8 mouse cellular contexts compared by ENCODE assay signal in the genomic region with DNA sequence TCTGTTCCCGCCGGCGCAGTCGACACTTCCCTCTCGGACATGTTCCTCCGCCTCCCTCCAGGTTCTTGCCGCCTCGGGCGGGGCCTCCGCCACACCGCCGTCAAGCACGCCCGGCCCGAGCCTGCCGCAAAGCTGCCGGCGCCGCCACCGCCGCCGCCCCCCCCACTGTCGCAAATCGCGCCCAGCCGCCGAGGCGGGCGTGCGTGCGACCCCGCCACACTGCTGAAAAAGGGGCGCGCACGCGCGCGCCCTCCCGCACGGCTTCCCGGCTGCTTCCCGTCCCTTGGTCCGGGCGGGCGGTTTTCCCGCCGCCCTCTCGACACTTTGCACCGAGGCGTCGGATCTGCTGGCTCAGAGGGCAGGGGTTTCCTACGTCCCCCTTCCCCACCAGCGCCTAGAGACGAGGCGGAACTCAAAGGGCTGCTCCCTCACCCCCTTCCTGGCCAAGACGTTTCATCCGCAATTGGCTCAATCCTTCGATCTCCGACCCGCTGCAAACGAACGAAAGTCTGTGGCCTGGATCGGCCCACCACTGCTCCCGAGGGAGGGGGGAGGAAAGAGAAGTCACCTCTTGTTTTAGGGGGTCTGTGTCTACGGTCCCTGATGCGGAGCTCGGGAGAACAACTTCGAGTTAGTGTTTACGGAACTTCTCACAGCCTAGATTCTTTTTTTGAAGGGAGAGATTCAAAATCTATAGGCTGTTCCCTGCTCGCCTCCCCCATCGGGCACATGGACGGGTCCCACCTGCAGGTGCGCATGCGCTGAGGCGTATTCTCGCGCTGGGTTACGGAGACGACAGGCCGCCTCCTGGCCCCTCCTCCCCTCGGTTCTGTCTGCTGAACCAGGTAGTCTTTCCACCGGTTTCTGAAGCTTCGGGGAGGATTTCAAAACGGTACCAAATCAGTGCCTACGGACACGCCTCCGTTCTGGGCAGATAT. TPM values are rescaled to one million over a fixed set of nuclear protein-coding genes. Genes with fewer than 3 reads are reported as not detected.
A peak's percentile ranks its signal among the peaks of the same experiment; 100 is the strongest.
DNase-seq lines count a peak whose midpoint lies in the region; ATAC-seq and TF ChIP-seq lines count a peak whose summit lies in the region.

Gene Eed (minus strand): TSS at position 499 of the 938 bp plus-strand sequence.

- peak within 1 kb of the TSS; percentile 100 for H3K27ac ChIP-seq in embryonic facial prominence, embryonic 13.5 days
- peak within 1 kb of the TSS; percentile 98 for H3K27ac ChIP-seq in heart, adult 2 months
- peak within 1 kb of the TSS; percentile 99 for H3K27ac ChIP-seq in limb, embryonic 13.5 days
- peak within 1 kb of the TSS; percentile 99 for H3K27ac ChIP-seq in midbrain, embryonic 16.5 days (ENCODE audit: low read length)

- TF ChIP-seq POLR2A in heart, adult 2 months (IDR thresholded peaks at IDR 0.05; ENCODE audit: insufficient read depth, low read depth, low read length): peak; percentile 72

- H3K79me2 ChIP-seq in heart, adult 2 months (replicated peaks; ENCODE audit: control insufficient read depth, insufficient read depth, low read length): no peaks in the 10 kb centered on the region

- peak within 1 kb of the TSS; percentile 65 for H3K4me2 ChIP-seq in embryonic facial prominence, embryonic 13.5 days
- peak within 1 kb of the TSS; percentile 70 for H3K4me2 ChIP-seq in limb, embryonic 13.5 days (replicated peaks)
- H3K4me2 ChIP-seq in midbrain, embryonic 16.5 days (ENCODE audit: low read length): peak within 1 kb of the TSS; percentile 88

- H3K27me3 ChIP-seq in embryonic facial prominence, embryonic 13.5 days: no peaks in the 10 kb centered on the region
- no peaks in the 10 kb centered on the region for H3K27me3 ChIP-seq in heart, adult 2 months (ENCODE audit: control insufficient read depth, insufficient read depth, low read length)
- H3K27me3 ChIP-seq in limb, embryonic 13.5 days: no peaks in the 10 kb centered on the region
- no peaks in the 10 kb centered on the region for H3K27me3 ChIP-seq in midbrain, embryonic 16.5 days (ENCODE audit: control insufficient read depth, insufficient read depth, low read depth, low read length)

- H3K9me3 ChIP-seq in embryonic facial prominence, embryonic 13.5 days: no peaks in the 10 kb centered on the region
- H3K9me3 ChIP-seq in limb, embryonic 13.5 days: no peaks in the 10 kb centered on the region
- H3K9me3 ChIP-seq in midbrain, embryonic 16.5 days (replicated peaks; ENCODE audit: control insufficient read depth, low read length, poor library complexity, severe bottlenecking): no peaks in the 10 kb centered on the region

- no peak for TF ChIP-seq CTCF in heart, adult 2 months (IDR thresholded peaks at IDR 0.05)

- under 1% methylated on average over 87 of the region's 87 CpGs for WGBS in embryonic facial prominence, embryonic 13.5 days
- WGBS in heart, adult 2 months: under 1% methylated on average over 87 of the region's 87 CpGs
- WGBS in limb, embryonic 13.5 days: under 1% methylated on average over 86 of the region's 87 CpGs
- WGBS in midbrain, embryonic 16.5 days: under 1% methylated on average over 78 of the region's 87 CpGs

- ATAC-seq in embryonic facial prominence, embryonic 13.5 days (ENCODE audit: insufficient number of reproducible peaks, insufficient read depth, low FRiP score, low TSS enrichment, low read depth): peak; percentile 87
- ATAC-seq in limb, embryonic 13.5 days (ENCODE audit: low FRiP score, low read depth): peak; percentile 90
- peak; percentile 94 for ATAC-seq in midbrain, embryonic 16.5 days

- intact Hi-C loops in heart, adult 2 months (cut with DNase I): loop anchor here (2.0 kb wide), 1 partner anchor 40 kb away; the partner anchor contains the start of gene Hikeshi

- peak within 1 kb of the TSS; percentile 80 for H3K4me3 ChIP-seq in embryonic facial prominence, embryonic 13.5 days
- H3K4me3 ChIP-seq in heart, adult 2 months: peak within 1 kb of the TSS; percentile 62
- H3K4me3 ChIP-seq in limb, embryonic 13.5 days: peak within 1 kb of the TSS; percentile 74
- peak within 1 kb of the TSS; percentile 92 for H3K4me3 ChIP-seq in midbrain, embryonic 16.5 days (ENCODE audit: low read depth, low read length)

- peak; percentile 94 for DNase-seq in 3134 (ENCODE audit: extremely low read depth, insufficient read length, low spot score)
- peak; percentile 96 to 98 for DNase-seq in adrenal gland, postnatal 36 days
- peak; percentile 94 to 96 for DNase-seq in heart, adult 2 months
- DNase-seq in kidney, adult 8-10 months: peak; percentile 92 to 93
- DNase-seq in spleen, postnatal 10 days (ENCODE audit: low spot score in 2 of 2): peak; percentile 94 to 96

- TF ChIP-seq EP300 in heart, adult 2 months (IDR thresholded peaks at IDR 0.05; ENCODE audit: insufficient read depth, low read depth, low read length): 0 out of 2 replicates have a peak, but pooled peaks have one; percentile 19

- H3K4me1 ChIP-seq in embryonic facial prominence, embryonic 13.5 days: peaks cover 15% of the 10 kb centered on the region
- H3K4me1 ChIP-seq in heart, adult 2 months (ENCODE audit: control insufficient read depth, insufficient read depth, low read length): peaks cover 5% of the 10 kb centered on the region
- peaks cover 15% of the 10 kb centered on the region for H3K4me1 ChIP-seq in limb, embryonic 13.5 days
- H3K4me1 ChIP-seq in midbrain, embryonic 16.5 days (ENCODE audit: control insufficient read depth, insufficient read depth, low read length): peaks cover 21% of the 10 kb centered on the region

- peaks cover 10% of the 10 kb centered on the region for H3K36me3 ChIP-seq in embryonic facial prominence, embryonic 13.5 days
- peaks cover 13% of the 10 kb centered on the region for H3K36me3 ChIP-seq in heart, adult 2 months (ENCODE audit: control insufficient read depth, insufficient read depth, low read length)
- H3K36me3 ChIP-seq in limb, embryonic 13.5 days: peaks cover 9% of the 10 kb centered on the region
- peaks cover 4% of the 10 kb centered on the region; the same call in 1 of the 2 replicates for H3K36me3 ChIP-seq in midbrain, embryonic 16.5 days (ENCODE audit: control insufficient read depth, insufficient read depth, low read length)

- peak within 1 kb of the TSS; percentile 90 for H3K9ac ChIP-seq in embryonic facial prominence, embryonic 13.5 days
- H3K9ac ChIP-seq in heart, adult 2 months (ENCODE audit: low read depth, low read length): peak within 1 kb of the TSS; percentile 93
- H3K9ac ChIP-seq in limb, embryonic 13.5 days: peak within 1 kb of the TSS; percentile 87
- peak within 1 kb of the TSS; percentile 89 for H3K9ac ChIP-seq in midbrain, embryonic 16.5 days (ENCODE audit: low read depth, low read length)

RNA-seq across cellular contexts. Expression of gene Eed, which starts in this region (rescaled TPM):
- total RNA-seq in adrenal gland, postnatal 36 days (2021): 10 to 100 TPM; 41.0 to 56.5 TPM
- 78.6 and 86.0 TPM in 2 replicates for polyA plus RNA-seq in embryonic facial prominence, embryonic 13.5 days (2015; fragmentation: Nextera tagmentation; extraction: Ambion mirVana)
- total RNA-seq in heart, adult 2 months (2021): 10 to 100 TPM; 24.7 to 27.3 TPM
- 12.0 and 16.8 TPM in 2 replicates for polyA plus RNA-seq in heart, adult 2 months (2012; rRNA removed)
- 77.8 TPM in 2 replicates for polyA plus RNA-seq in limb, embryonic 13.5 days (2015; fragmentation: Nextera tagmentation; extraction: Ambion mirVana)
- polyA plus RNA-seq in midbrain, embryonic 16.5 days (2015; fragmentation: Nextera tagmentation; extraction: Ambion mirVana): 24.4 and 25.7 TPM in 2 replicates

Comparison
In these comparisons a context has a peak if more than half of its experiments do, and no peak if none do; other contexts are left out.
1. Peak in every context shown above with its lines: DNase-seq, ATAC-seq, H3K4me3 ChIP-seq and H3K27ac ChIP-seq.